Mouse (Mus musculus): ENCODE measurements around the gene Gnl1. TPM values are rescaled to one million over a fixed set of nuclear protein-coding genes. Genes with fewer than 3 reads are reported as not detected.
A peak's percentile ranks its signal among the peaks of the same experiment; 100 is the strongest.

Gene Gnl1
- polyA plus RNA-seq, 1 experiment from 2014 or later, result 37.5 TPM

GRCm38 (mm10) chr17:35967621-35968020, 12.0 kb upstream of the Gnl1 start:
- no peak overlapping the region for H3K9ac ChIP-seq
- H3K27ac ChIP-seq, result no peak overlapping the region
- no peak for ATAC-seq
- peaks cover 16% of the 10 kb centered on the region for H3K4me1 ChIP-seq (replicated peaks)
- H3K27me3 ChIP-seq (replicated peaks), result no peaks in the 10 kb centered on the region
- H3K36me3 ChIP-seq, result peaks cover 15% of the 10 kb centered on the region
- no peak overlapping the region for H3K4me2 ChIP-seq (replicated peaks)
- no peak overlapping the region for H3K4me3 ChIP-seq (replicated peaks)
- H3K9me3 ChIP-seq, result no peaks in the 10 kb centered on the region
- 91% methylated on average over 2 of the region's 2 CpGs for WGBS

- under 1% methylated on average over 67 of the region's 68 CpGs for WGBS
- peak within 1 kb of the TSS; percentile 74 for H3K4me2 ChIP-seq (replicated peaks)
- H3K4me1 ChIP-seq (replicated peaks), result peaks cover 16% of the 10 kb centered on the region
- H3K36me3 ChIP-seq, result peaks cover 9% of the 10 kb centered on the region
- H3K9ac ChIP-seq, result peak within 1 kb of the TSS; percentile 84
- H3K4me3 ChIP-seq (replicated peaks), result peak within 1 kb of the TSS; percentile 88
- H3K9me3 ChIP-seq, result no peaks in the 10 kb centered on the region
- H3K27ac ChIP-seq, result peak within 1 kb of the TSS; percentile 68
- no peaks in the 10 kb centered on the region for H3K27me3 ChIP-seq (replicated peaks)
- peak; percentile 98 for ATAC-seq
Observed at GRCm38 (mm10) chr17:35969418-35970389, 9.9 kb upstream of the Gnl1 start, which contains the start of gene Abcf1. Abcf1 (minus strand) TSS chr17:35969761.

- no peak for ATAC-seq
- H3K27ac ChIP-seq, result no peak overlapping the region
- 56% methylated on average over 1 of the region's 1 CpGs for WGBS
Observed at GRCm38 (mm10) chr17:35972131-35972530, 7.5 kb upstream of the Gnl1 start.

GRCm38 (mm10) chr17:35978811-35979400, 745 bp upstream of the Gnl1 start:
- H3K4me1 ChIP-seq (replicated peaks), result peaks cover 22% of the 10 kb centered on the region
- ATAC-seq, result peak; percentile 75
- H3K9ac ChIP-seq, result peak overlapping the region; percentile 81
- H3K4me2 ChIP-seq (replicated peaks), result peak overlapping the region; percentile 89
- no peaks in the 10 kb centered on the region for H3K27me3 ChIP-seq (replicated peaks)
- H3K4me3 ChIP-seq (replicated peaks), result peak overlapping the region; percentile 94
- no peaks in the 10 kb centered on the region for H3K9me3 ChIP-seq
- peak overlapping the region; percentile 95 for H3K27ac ChIP-seq
- WGBS, result under 1% methylated on average over 41 of the region's 41 CpGs
- peaks cover 22% of the 10 kb centered on the region for H3K36me3 ChIP-seq

More at GRCm38 (mm10) chr17:35972131-35972530, 7.5 kb upstream of the Gnl1 start:
- peaks cover 16% of the 10 kb centered on the region for H3K4me1 ChIP-seq (replicated peaks)
- H3K9me3 ChIP-seq, result no peaks in the 10 kb centered on the region
- H3K4me3 ChIP-seq (replicated peaks), result no peak overlapping the region
- H3K9ac ChIP-seq, result no peak overlapping the region
- no peaks in the 10 kb centered on the region for H3K27me3 ChIP-seq (replicated peaks)
- H3K36me3 ChIP-seq, result peaks cover 6% of the 10 kb centered on the region
- no peak overlapping the region for H3K4me2 ChIP-seq (replicated peaks)

- Histone ChIP-seq H3K4me2 (replicated peaks) (peak overlapping the region; percentile 89), H3K4me3 (replicated peaks) (peak overlapping the region; percentile 94), H3K4me1 (replicated peaks) (peaks cover 22% of the 10 kb centered on the region), H3K27me3 (replicated peaks) (no peaks in the 10 kb centered on the region), H3K27ac (peak overlapping the region; percentile 95), H3K36me3 (peaks cover 17% of the 10 kb centered on the region), H3K9ac (peak overlapping the region; percentile 81), H3K9me3 (no peaks in the 10 kb centered on the region)
- peak; percentile 24 for ATAC-seq
- 0% methylated on average over 28 of the region's 29 CpGs for WGBS
Observed at GRCm38 (mm10) chr17:35980363-35980754, 708 bp downstream of the Gnl1 start.

GRCm38 (mm10) chr17:35981776-35982175, 2.1 kb downstream of the Gnl1 start:
- Histone ChIP-seq H3K4me1 (replicated peaks) (peaks cover 22% of the 10 kb centered on the region), H3K27ac (no peak overlapping the region), H3K27me3 (replicated peaks) (no peaks in the 10 kb centered on the region), H3K36me3 (peaks cover 23% of the 10 kb centered on the region), H3K4me2 (replicated peaks) (no peak overlapping the region; the same call in 1 of the 2 replicates), H3K9ac (no peak overlapping the region), H3K4me3 (replicated peaks) (no peak overlapping the region), H3K9me3 (no peaks in the 10 kb centered on the region)
- WGBS, result 91% methylated on average over 9 of the region's 9 CpGs
- no peak for ATAC-seq

GRCm38 (mm10) chr17:35991781-35992180, 12.1 kb downstream of the Gnl1 start:
- 28% methylated on average over 10 of the region's 10 CpGs for WGBS
- Histone ChIP-seq H3K27ac (no peak overlapping the region), H3K4me3 (replicated peaks) (no peak overlapping the region), H3K9me3 (no peaks in the 10 kb centered on the region), H3K27me3 (replicated peaks) (no peaks in the 10 kb centered on the region), H3K36me3 (peaks cover 24% of the 10 kb centered on the region), H3K4me1 (replicated peaks) (peaks cover 10% of the 10 kb centered on the region), H3K4me2 (replicated peaks) (peak overlapping the region; percentile 3; the same call in 1 of the 2 replicates), H3K9ac (no peak overlapping the region)
- ATAC-seq, result no peak

DNA sequence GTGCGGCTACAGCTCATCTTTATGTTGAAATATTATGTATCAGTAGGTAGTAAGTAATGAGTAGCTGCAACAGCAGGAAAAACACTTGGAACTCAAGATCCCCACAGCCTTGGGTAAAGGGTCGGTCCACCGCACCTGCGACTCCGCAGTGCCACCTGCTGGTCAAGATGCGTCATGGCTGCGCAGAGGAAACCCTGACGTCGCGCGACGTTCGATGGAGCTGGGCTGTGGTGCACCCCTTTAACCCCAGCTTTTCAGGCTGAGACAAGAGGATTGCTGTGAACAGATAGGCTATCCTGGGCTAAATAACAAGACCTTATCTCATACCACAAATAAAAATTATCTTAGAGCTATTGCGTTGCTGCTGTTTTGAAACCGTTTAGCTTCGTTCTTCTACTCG, 14.0 kb downstream of the Gnl1 start:
- H3K4me2 ChIP-seq (replicated peaks), result peak overlapping the region; percentile 66
- no peaks in the 10 kb centered on the region for H3K9me3 ChIP-seq
- H3K4me1 ChIP-seq (replicated peaks), result peaks cover 14% of the 10 kb centered on the region
- H3K27ac ChIP-seq, result no peak overlapping the region
- 0 out of 2 replicates have a peak, but pooled peaks cover 7% of the 10 kb centered on the region for H3K36me3 ChIP-seq
- no peak overlapping the region for H3K9ac ChIP-seq
- no peaks in the 10 kb centered on the region for H3K27me3 ChIP-seq (replicated peaks)
- 6% methylated on average over 17 of the region's 17 CpGs for WGBS
- ATAC-seq, result peak; percentile 68
- no peak overlapping the region; the same call in 1 of the 2 replicates for H3K4me3 ChIP-seq (replicated peaks)

- Histone ChIP-seq H3K9me3 (no peaks in the 10 kb centered on the region), H3K27me3 (replicated peaks) (no peaks in the 10 kb centered on the region), H3K9ac (peak overlapping the region; percentile 43), H3K4me1 (replicated peaks) (peaks cover 14% of the 10 kb centered on the region), H3K36me3 (0 out of 2 replicates have a peak, but pooled peaks cover 3% of the 10 kb centered on the region), H3K4me3 (replicated peaks) (peak overlapping the region; percentile 45), H3K27ac (no peak overlapping the region), H3K4me2 (replicated peaks) (peak overlapping the region; percentile 66)
- WGBS, result 4% methylated on average over 31 of the region's 31 CpGs
- peak; percentile 71 for ATAC-seq
Observed at GRCm38 (mm10) chr17:35994175-35994878, 14.7 kb downstream of the Gnl1 start.

DNA sequence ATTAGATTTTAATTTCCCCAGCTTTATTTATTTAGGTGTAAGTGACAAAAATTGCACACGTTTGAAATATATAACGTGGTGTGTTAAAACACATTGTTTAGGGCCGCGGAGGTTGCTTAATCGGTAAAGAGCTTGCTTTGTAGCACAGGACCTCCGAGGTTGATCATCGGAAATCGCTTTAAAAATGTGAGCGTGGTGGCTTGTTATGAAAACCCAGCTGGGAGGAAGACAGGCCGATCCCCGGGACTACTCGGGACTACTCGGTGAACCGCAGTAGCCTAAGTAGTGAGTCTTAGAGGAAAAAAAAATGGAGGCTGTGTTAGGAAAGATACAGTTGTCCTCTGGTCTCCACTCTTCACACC, 15.2 kb downstream of the Gnl1 start:
- 4% methylated on average over 14 of the region's 14 CpGs for WGBS

GRCm38 (mm10) chr17:35996949-35997348, 17.3 kb downstream of the Gnl1 start:
- no peak overlapping the region for H3K4me2 ChIP-seq (replicated peaks)
- H3K4me1 ChIP-seq (replicated peaks), result peaks cover 11% of the 10 kb centered on the region
- H3K36me3 ChIP-seq, result no peaks in the 10 kb centered on the region
- no peaks in the 10 kb centered on the region for H3K9me3 ChIP-seq
- no peak overlapping the region for H3K27ac ChIP-seq
- ATAC-seq, result peak; percentile 70
- no peak overlapping the region for H3K9ac ChIP-seq
- 2% methylated on average over 11 of the region's 11 CpGs for WGBS
- no peak overlapping the region for H3K4me3 ChIP-seq (replicated peaks)
- no peaks in the 10 kb centered on the region for H3K27me3 ChIP-seq (replicated peaks)

More for the DNA sequence above, 15.2 kb downstream of the Gnl1 start:
- Histone ChIP-seq H3K36me3 (no peaks in the 10 kb centered on the region), H3K9me3 (no peaks in the 10 kb centered on the region), H3K9ac (peak overlapping the region; percentile 43), H3K4me2 (replicated peaks) (peak overlapping the region; percentile 66), H3K4me1 (replicated peaks) (peaks cover 14% of the 10 kb centered on the region), H3K4me3 (replicated peaks) (peak overlapping the region; percentile 45), H3K27ac (no peak overlapping the region), H3K27me3 (replicated peaks) (no peaks in the 10 kb centered on the region)
- ATAC-seq, result no peak
